Mouse (Mus musculus): ENCODE results near the gene Phf21a.

DNA sequence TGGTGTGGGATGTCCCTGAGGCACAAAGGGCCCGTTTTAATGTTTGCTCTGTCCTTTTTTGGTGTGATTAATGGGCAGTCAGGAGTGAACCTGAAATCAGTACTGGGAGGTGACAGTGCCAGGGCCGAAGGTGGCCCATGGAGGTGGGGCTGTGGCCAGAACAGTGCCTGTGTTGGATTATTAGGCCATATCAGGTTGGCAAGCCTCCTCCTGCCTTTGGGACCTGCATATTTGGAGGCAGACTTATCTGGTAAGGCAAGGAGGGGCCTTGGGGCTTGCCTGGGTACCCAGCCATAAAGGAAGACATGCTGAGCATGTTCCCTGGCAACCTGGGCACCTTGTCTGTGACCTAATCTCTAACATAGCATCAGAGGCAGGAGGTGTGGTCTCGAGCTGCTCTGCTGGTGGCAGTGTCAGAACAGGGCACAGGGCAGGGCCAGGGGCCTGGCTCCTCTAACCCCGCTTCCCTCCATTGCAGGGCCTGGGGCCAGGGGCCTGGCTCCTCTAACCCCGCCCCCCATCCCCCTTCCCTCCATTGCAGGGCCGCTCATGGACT lies 287.7 kb downstream of the Phf21a start:
- no peak for TF ChIP-seq CTCF (IDR thresholded peaks at IDR 0.05; ENCODE audit: control insufficient read depth, insufficient read depth, low read length)
- no peak for TF ChIP-seq POLR2A (IDR thresholded peaks at IDR 0.05; ENCODE audit: borderline replicate concordance, control insufficient read depth, low read depth, low read length)

Data from bone marrow, adult 2 months (tissue).